Mouse (Mus musculus): ENCODE measurements around the gene Abca13. TPM values are rescaled to one million over a fixed set of nuclear protein-coding genes. Genes with fewer than 3 reads are reported as not detected.

Gene Abca13
- polyA plus RNA-seq, 1 experiment from 2014 or later: 0.03 TPM

- H3K36me3 ChIP-seq (ENCODE audit: control insufficient read depth, insufficient read depth, low read length): no peaks in the 10 kb centered on the region
- no peak for ATAC-seq (ENCODE audit: insufficient number of reproducible peaks, insufficient read depth, low FRiP score, low read depth)
- no peak overlapping the region for H3K4me2 ChIP-seq (ENCODE audit: low read length)
- no peak overlapping the region for H3K9ac ChIP-seq (ENCODE audit: low read length)
- no peaks in the 10 kb centered on the region for H3K9me3 ChIP-seq (ENCODE audit: control insufficient read depth, low read length)
- no peak overlapping the region for H3K4me3 ChIP-seq (ENCODE audit: control insufficient read depth in 1 of 2, insufficient read depth in 1 of 2, low read depth in 1 of 2, low read length in 2 of 2)
- no peaks in the 10 kb centered on the region for H3K27me3 ChIP-seq (ENCODE audit: control insufficient read depth, insufficient read depth, low read length)
- WGBS: 68% methylated on average over 2 of the region's 2 CpGs
- no peak overlapping the region for H3K27ac ChIP-seq (replicated peaks in 1 of 2; ENCODE audit: control insufficient read depth in 1 of 2, insufficient read depth in 1 of 2, low read depth in 2 of 2, low read length in 2 of 2)
- no peaks in the 10 kb centered on the region for H3K4me1 ChIP-seq (ENCODE audit: control insufficient read depth in 2 of 2, insufficient read depth in 2 of 2, low read length in 2 of 2)
These were observed 405.6 kb downstream of the Abca13 start for GRCm38 (mm10) chr11:9597299-9597698.

DNA sequence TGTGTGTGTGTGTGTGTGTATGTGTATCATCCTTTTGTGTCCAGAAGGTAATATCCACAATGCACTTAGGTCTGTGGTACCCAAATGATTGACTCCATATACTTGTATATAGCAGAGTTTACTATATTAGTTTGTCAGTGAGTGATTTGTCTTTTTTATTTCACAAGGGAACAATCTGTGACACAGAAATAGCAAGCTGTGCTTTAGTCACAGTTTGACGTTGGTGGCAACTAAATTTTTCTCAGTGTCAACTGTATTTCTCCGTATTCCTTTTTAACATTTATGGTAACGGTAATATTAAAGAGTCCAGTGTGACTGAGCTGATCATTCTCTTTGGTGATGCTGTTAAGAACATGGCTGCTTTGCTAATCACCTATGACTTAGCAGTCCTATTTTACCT, 409.4 kb downstream of the Abca13 start:
- Histone ChIP-seq H3K4me3 (ENCODE audit: control insufficient read depth in 1 of 2, insufficient read depth in 1 of 2, low read depth in 1 of 2, low read length in 2 of 2) (no peak overlapping the region), H3K36me3 (ENCODE audit: control insufficient read depth, insufficient read depth, low read length) (no peaks in the 10 kb centered on the region), H3K27me3 (ENCODE audit: control insufficient read depth, insufficient read depth, low read length) (no peaks in the 10 kb centered on the region), H3K4me2 (ENCODE audit: low read length) (no peak overlapping the region), H3K9ac (ENCODE audit: low read length) (no peak overlapping the region), H3K9me3 (ENCODE audit: control insufficient read depth, low read length) (no peaks in the 10 kb centered on the region), H3K27ac (replicated peaks in 1 of 2; ENCODE audit: control insufficient read depth in 1 of 2, insufficient read depth in 1 of 2, low read depth in 2 of 2, low read length in 2 of 2) (no peak overlapping the region), H3K4me1 (ENCODE audit: control insufficient read depth in 2 of 2, insufficient read depth in 2 of 2, low read length in 2 of 2) (no peaks in the 10 kb centered on the region)
- WGBS: 82% methylated on average over 3 of the region's 3 CpGs
- ATAC-seq (ENCODE audit: insufficient number of reproducible peaks, insufficient read depth, low FRiP score, low read depth): no peak

DNA sequence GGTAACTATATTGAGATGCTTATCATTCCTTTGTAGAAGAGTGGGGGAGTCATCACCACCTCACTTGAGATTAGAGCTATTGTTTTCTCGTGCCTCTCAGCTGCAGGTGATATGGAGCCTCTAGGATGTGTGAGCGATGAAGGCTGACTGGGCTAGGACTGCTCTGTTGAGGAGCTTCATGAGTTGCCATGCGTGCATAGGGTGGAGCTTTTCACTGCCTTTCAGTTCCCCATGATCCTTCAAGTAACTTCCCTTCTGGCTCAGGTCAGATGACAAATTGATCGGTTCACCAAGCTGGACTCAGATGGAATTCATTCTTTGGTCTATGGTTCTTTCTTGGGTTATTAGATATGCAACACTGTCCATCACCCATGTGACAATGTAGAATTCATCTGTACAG, 410.4 kb downstream of the Abca13 start:
- no peak for ATAC-seq (ENCODE audit: insufficient number of reproducible peaks, insufficient read depth, low FRiP score, low read depth)
- no peak overlapping the region for H3K4me3 ChIP-seq (ENCODE audit: control insufficient read depth in 1 of 2, insufficient read depth in 1 of 2, low read depth in 1 of 2, low read length in 2 of 2)
- no peak overlapping the region for H3K27ac ChIP-seq (replicated peaks in 1 of 2; ENCODE audit: control insufficient read depth in 1 of 2, insufficient read depth in 1 of 2, low read depth in 2 of 2, low read length in 2 of 2)
- no peaks in the 10 kb centered on the region for H3K9me3 ChIP-seq (ENCODE audit: control insufficient read depth, low read length)
- 65% methylated on average over 4 of the region's 4 CpGs for WGBS
- no peak overlapping the region for H3K9ac ChIP-seq (ENCODE audit: low read length)
- no peaks in the 10 kb centered on the region for H3K27me3 ChIP-seq (ENCODE audit: control insufficient read depth, insufficient read depth, low read length)
- H3K4me2 ChIP-seq (ENCODE audit: low read length): no peak overlapping the region
- no peaks in the 10 kb centered on the region for H3K36me3 ChIP-seq (ENCODE audit: control insufficient read depth, insufficient read depth, low read length)
- no peaks in the 10 kb centered on the region for H3K4me1 ChIP-seq (ENCODE audit: control insufficient read depth in 2 of 2, insufficient read depth in 2 of 2, low read length in 2 of 2)

GRCm38 (mm10) chr11:9608249-9608648, 416.5 kb downstream of the Abca13 start:
- no peak overlapping the region for H3K4me2 ChIP-seq (ENCODE audit: low read length)
- no peak for ATAC-seq (ENCODE audit: insufficient number of reproducible peaks, insufficient read depth, low FRiP score, low read depth)
- H3K9ac ChIP-seq (ENCODE audit: low read length): no peak overlapping the region
- H3K4me3 ChIP-seq (ENCODE audit: control insufficient read depth in 1 of 2, insufficient read depth in 1 of 2, low read depth in 1 of 2, low read length in 2 of 2): no peak overlapping the region
- H3K36me3 ChIP-seq (ENCODE audit: control insufficient read depth, insufficient read depth, low read length): no peaks in the 10 kb centered on the region
- H3K9me3 ChIP-seq (ENCODE audit: control insufficient read depth, low read length): no peaks in the 10 kb centered on the region
- no peak overlapping the region for H3K27ac ChIP-seq (replicated peaks in 1 of 2; ENCODE audit: control insufficient read depth in 1 of 2, insufficient read depth in 1 of 2, low read depth in 2 of 2, low read length in 2 of 2)
- H3K4me1 ChIP-seq (ENCODE audit: control insufficient read depth in 2 of 2, insufficient read depth in 2 of 2, low read length in 2 of 2): no peaks in the 10 kb centered on the region
- no peaks in the 10 kb centered on the region for H3K27me3 ChIP-seq (ENCODE audit: control insufficient read depth, insufficient read depth, low read length)

DNA sequence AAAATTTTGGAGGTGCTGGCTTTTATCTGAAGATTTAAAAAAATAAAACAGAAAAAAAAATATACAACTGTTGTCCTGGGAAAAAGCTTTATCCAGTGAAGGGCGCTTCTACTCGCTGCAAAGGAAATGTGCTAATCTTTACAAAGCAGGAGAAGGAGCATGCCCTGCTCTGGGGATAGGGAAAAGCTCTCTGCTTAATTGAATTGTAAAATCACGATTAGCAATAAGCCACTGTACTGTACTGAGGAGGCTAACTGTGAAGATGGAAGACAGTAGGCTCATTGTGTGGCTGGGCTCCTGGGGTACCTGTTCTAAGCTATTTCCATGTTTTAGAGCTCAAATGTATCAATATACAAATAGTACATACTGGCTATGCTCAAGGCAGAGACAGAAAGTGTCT, 417.3 kb downstream of the Abca13 start:
- no peak overlapping the region for H3K4me2 ChIP-seq (ENCODE audit: low read length)
- no peaks in the 10 kb centered on the region for H3K27me3 ChIP-seq (ENCODE audit: control insufficient read depth, insufficient read depth, low read length)
- H3K4me3 ChIP-seq (ENCODE audit: control insufficient read depth in 1 of 2, insufficient read depth in 1 of 2, low read depth in 1 of 2, low read length in 2 of 2): no peak overlapping the region
- H3K9ac ChIP-seq (ENCODE audit: low read length): no peak overlapping the region
- WGBS: 65% methylated on average over 3 of the region's 3 CpGs
- no peaks in the 10 kb centered on the region for H3K9me3 ChIP-seq (ENCODE audit: control insufficient read depth, low read length)
- no peak overlapping the region for H3K27ac ChIP-seq (replicated peaks in 1 of 2; ENCODE audit: control insufficient read depth in 1 of 2, insufficient read depth in 1 of 2, low read depth in 2 of 2, low read length in 2 of 2)
- no peaks in the 10 kb centered on the region for H3K36me3 ChIP-seq (ENCODE audit: control insufficient read depth, insufficient read depth, low read length)
- no peaks in the 10 kb centered on the region for H3K4me1 ChIP-seq (ENCODE audit: control insufficient read depth in 2 of 2, insufficient read depth in 2 of 2, low read length in 2 of 2)
- no peak for ATAC-seq (ENCODE audit: insufficient number of reproducible peaks, insufficient read depth, low FRiP score, low read depth)

- no peaks in the 10 kb centered on the region for H3K4me1 ChIP-seq (ENCODE audit: control insufficient read depth in 2 of 2, insufficient read depth in 2 of 2, low read length in 2 of 2)
- H3K9me3 ChIP-seq (ENCODE audit: control insufficient read depth, low read length): no peaks in the 10 kb centered on the region
- H3K27me3 ChIP-seq (ENCODE audit: control insufficient read depth, insufficient read depth, low read length): no peaks in the 10 kb centered on the region
- no peak overlapping the region for H3K4me2 ChIP-seq (ENCODE audit: low read length)
- H3K36me3 ChIP-seq (ENCODE audit: control insufficient read depth, insufficient read depth, low read length): no peaks in the 10 kb centered on the region
- H3K9ac ChIP-seq (ENCODE audit: low read length): no peak overlapping the region
- no peak overlapping the region for H3K4me3 ChIP-seq (ENCODE audit: control insufficient read depth in 1 of 2, insufficient read depth in 1 of 2, low read depth in 1 of 2, low read length in 2 of 2)
- WGBS: 77% methylated on average over 2 of the region's 2 CpGs
- H3K27ac ChIP-seq (replicated peaks in 1 of 2; ENCODE audit: control insufficient read depth in 1 of 2, insufficient read depth in 1 of 2, low read depth in 2 of 2, low read length in 2 of 2): no peak overlapping the region
- no peak for ATAC-seq (ENCODE audit: insufficient number of reproducible peaks, insufficient read depth, low FRiP score, low read depth)
These were observed 424.4 kb downstream of the Abca13 start for GRCm38 (mm10) chr11:9616133-9616532.

DNA sequence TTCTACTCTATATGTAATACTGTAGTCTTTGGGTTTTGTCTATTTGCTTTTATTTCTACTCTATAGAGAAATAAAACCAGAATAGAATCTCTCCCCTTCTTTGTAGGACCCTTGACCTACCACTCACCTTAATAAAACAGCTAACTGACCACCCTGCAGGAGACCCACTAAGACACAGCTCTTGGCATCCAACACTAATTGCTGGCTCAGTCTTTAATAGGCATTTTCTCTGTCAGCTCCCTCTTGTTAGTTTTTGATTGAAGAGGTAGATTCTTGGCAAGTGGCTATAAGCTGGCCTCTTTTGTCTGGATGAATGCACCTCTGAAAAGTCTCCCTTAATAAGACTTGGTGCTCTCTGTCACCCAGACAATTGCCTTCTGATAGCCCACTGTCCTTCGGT, 424.9 kb downstream of the Abca13 start:
- H3K4me3 ChIP-seq (ENCODE audit: control insufficient read depth in 1 of 2, insufficient read depth in 1 of 2, low read depth in 1 of 2, low read length in 2 of 2): no peak overlapping the region
- H3K27ac ChIP-seq (replicated peaks in 1 of 2; ENCODE audit: control insufficient read depth in 1 of 2, insufficient read depth in 1 of 2, low read depth in 2 of 2, low read length in 2 of 2): no peak overlapping the region
- no peaks in the 10 kb centered on the region for H3K9me3 ChIP-seq (ENCODE audit: control insufficient read depth, low read length)
- no peak overlapping the region for H3K9ac ChIP-seq (ENCODE audit: low read length)
- no peaks in the 10 kb centered on the region for H3K4me1 ChIP-seq (ENCODE audit: control insufficient read depth in 2 of 2, insufficient read depth in 2 of 2, low read length in 2 of 2)
- WGBS: 74% methylated on average over 1 of the region's 1 CpGs
- no peak overlapping the region for H3K4me2 ChIP-seq (ENCODE audit: low read length)
- no peaks in the 10 kb centered on the region for H3K27me3 ChIP-seq (ENCODE audit: control insufficient read depth, insufficient read depth, low read length)
- H3K36me3 ChIP-seq (ENCODE audit: control insufficient read depth, insufficient read depth, low read length): no peaks in the 10 kb centered on the region
- ATAC-seq (ENCODE audit: insufficient number of reproducible peaks, insufficient read depth, low FRiP score, low read depth): no peak

DNA sequence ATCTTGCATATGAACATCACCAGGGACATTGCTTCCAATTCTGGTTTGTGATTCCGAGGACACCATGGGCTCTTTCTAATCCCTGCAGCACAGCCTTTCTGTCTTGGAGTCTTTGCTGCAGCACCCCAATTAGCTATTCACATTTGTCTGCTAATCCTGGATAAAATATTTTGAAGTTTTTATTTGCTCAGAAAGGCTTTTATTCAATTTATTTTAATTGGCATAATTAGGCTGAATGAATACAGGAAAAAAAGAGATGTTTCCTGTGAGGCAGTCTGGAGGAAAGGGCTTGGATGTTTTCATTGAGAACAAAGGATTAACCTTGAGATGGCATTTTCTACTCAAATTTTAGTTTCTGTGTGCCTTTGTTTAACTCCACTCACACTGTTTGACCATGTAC, 428.2 kb downstream of the Abca13 start:
- no peak overlapping the region for H3K4me3 ChIP-seq (ENCODE audit: control insufficient read depth in 1 of 2, insufficient read depth in 1 of 2, low read depth in 1 of 2, low read length in 2 of 2)
- no peak overlapping the region for H3K27ac ChIP-seq (replicated peaks in 1 of 2; ENCODE audit: control insufficient read depth in 1 of 2, insufficient read depth in 1 of 2, low read depth in 2 of 2, low read length in 2 of 2)
- ATAC-seq (ENCODE audit: insufficient number of reproducible peaks, insufficient read depth, low FRiP score, low read depth): no peak
- H3K9me3 ChIP-seq (ENCODE audit: control insufficient read depth, low read length): no peaks in the 10 kb centered on the region
- no peaks in the 10 kb centered on the region for H3K4me1 ChIP-seq (ENCODE audit: control insufficient read depth in 2 of 2, insufficient read depth in 2 of 2, low read length in 2 of 2)
- H3K27me3 ChIP-seq (ENCODE audit: control insufficient read depth, insufficient read depth, low read length): no peaks in the 10 kb centered on the region
- H3K36me3 ChIP-seq (ENCODE audit: control insufficient read depth, insufficient read depth, low read length): no peaks in the 10 kb centered on the region
- 75% methylated on average over 1 of the region's 1 CpGs for WGBS
- no peak overlapping the region for H3K4me2 ChIP-seq (ENCODE audit: low read length)
- no peak overlapping the region for H3K9ac ChIP-seq (ENCODE audit: low read length)
